Mouse (Mus musculus): Measurements from ENCODE around the gene Plxna4.

Gene Plxna4

DNA sequence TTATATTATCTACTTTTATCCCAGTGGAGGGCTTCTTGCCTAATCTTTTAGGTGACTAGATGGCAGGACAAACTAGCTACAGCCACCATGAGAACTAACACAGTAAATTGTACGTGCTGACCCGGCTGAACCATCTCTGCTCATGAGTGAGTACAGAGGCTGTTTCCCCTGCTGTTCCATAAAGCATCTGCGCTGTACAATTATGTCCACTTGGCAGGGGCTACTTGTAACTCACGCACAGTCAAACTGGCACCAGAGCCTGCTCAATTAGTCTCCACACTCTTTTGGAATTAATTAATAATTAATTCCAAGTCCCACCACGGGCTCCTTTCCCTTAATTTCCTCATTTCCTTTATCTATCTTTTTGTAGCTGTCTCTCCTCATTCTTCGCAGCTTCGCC, 335.8 kb downstream of the Plxna4 start:
- in situ Hi-C loops (cut with MboI, MseI), result no loop called here

- in situ Hi-C loops (cut with MboI, MseI), result no loop called here
These were observed 336.3 kb downstream of the Plxna4 start for GRCm38 (mm10) chr6:32251674-32252073.

DNA sequence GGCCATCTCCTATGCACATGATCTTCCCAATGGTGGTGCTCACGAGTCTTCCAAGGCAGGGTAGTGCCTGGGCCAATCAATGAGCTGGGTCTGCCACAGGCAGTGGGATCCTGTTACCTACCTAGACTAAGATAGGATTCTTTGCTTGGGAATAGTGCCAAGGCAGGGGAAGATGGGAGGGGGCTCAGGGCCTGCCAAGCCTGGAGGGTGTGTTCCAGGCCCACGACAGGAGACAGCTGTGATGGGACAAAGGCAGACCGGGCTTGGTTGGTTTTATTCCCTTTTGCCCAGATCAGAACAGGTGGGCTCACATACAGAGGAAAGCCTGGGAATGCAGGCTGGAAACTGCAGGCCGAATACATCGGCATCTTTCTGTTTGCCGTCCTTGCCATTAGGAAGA, 342.0 kb downstream of the Plxna4 start:
- in situ Hi-C loops (cut with MboI, MseI), result no loop called here

DNA sequence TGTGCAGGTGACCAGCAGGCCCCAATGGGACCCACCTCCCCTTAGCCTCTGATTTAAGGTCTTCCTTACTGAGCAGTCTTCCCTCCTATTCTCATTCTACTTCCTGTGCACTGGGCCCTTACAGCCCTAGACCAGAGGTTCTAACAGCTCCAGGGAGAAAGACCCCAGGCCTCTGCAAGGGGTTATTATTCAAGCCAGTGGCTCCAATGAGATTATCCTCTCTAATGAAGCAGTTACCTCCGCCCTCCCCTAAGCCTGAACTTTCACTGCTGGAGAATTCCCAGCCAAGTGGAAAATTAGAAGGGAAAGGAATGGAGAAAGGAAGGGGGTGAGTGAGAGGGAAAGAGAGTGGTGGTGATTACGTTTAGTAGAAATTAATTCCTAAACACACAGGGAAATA, 345.0 kb downstream of the Plxna4 start:
- in situ Hi-C loops (cut with MboI, MseI), result no loop called here

DNA sequence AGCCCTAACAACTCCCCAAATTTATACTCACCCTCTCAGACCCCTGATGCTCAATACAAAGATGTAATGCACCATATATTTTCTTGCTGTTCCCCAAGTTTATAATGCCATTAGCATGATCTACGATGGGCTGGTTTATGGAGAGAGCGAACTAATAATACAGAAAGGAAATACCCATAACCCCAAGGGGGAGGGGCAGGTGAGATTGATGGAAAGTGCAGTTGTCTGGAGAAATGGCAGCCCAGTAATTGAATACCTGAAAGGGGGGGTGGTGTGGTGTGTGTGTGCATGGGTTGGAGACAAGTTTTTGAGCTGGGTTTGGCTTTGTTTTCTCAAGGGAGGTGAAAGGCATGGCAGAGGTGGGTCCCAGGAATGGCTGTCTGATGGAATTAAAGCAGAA, 356.6 kb downstream of the Plxna4 start:
- in situ Hi-C loops (cut with MboI, MseI), result no loop called here

GRCm38 (mm10) chr6:32226636-32227035, 361.4 kb downstream of the Plxna4 start:
- in situ Hi-C loops (cut with MboI, MseI), result no loop called here

DNA sequence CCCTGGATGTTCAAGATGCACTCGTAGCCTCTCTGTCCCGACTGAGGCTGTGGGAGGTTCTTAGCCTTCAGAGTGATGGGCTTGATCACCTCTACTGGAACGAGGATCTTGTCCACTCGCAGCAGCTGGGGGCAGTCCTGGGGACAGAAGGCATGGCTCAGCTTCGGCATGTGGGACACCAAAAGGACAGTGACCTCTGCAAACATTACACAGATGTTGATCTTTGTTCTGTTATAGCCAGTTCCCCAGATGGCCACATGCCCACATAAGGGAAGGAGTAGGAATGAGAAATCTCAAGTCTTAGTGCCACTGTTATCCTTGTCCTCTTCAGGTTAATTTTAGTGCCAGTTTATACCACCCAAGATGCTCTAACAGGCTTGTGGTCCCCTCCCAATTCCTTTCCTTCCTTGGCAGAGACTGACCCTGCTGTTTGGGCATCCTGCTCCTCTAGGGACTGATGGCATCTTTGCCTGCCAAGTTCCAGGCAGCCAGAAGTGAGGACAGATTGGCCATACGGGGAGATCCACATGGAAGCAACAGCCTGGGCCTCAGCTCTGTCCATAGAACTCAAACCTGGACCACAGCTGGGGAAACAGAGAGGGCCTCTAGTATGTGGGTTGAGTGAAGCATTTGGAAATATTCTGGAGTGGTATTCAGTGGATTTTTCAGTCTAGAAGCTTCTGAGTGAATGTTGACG, 363.8 kb downstream of the Plxna4 start:
- in situ Hi-C loops (cut with MboI, MseI), result no loop called here

DNA sequence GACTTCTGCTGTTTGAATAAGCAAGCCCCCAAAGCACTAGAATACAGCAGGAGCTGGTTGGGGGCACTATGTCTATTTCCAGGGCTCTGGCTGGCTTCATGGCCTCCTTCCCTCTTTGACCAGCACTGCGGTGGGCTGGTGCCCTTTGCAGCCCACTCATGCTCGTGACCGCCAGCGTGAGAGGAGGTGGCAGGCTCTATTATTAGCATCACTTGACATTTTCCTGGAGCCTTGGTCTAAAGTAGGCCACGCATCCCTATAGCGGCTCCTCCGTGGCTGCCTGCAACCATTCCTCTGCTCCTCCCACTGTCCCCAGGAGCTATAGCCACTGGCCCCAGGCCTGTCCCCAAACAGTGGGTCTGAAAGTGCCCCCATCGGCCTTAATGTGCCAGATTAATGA, 367.2 kb downstream of the Plxna4 start:
- in situ Hi-C loops (cut with MboI, MseI), result no loop called here

DNA sequence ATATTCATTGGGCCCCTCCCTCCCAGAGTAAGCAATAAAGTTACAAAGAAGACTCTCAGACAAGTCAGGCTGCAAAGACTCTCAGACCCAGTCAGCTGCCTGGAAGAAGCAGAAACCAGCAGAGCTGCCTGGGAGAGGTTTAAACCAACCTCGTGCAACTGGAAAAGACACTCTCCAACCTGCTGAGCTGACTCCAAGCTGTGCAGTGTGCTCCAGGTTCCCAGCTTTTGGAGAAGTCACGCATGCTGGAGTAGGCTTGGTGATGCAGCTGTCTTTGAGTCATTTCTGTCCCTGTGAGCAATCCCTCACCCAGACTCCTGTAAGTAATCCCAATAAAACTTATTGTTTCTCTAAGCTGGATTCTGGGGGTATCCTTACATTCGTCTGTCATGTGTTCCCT, 369.4 kb downstream of the Plxna4 start:
- in situ Hi-C loops (cut with MboI, MseI), result no loop called here

GRCm38 (mm10) chr6:32212439-32212838, 375.6 kb downstream of the Plxna4 start:
- in situ Hi-C loops (cut with MboI, MseI), result no loop called here

DNA sequence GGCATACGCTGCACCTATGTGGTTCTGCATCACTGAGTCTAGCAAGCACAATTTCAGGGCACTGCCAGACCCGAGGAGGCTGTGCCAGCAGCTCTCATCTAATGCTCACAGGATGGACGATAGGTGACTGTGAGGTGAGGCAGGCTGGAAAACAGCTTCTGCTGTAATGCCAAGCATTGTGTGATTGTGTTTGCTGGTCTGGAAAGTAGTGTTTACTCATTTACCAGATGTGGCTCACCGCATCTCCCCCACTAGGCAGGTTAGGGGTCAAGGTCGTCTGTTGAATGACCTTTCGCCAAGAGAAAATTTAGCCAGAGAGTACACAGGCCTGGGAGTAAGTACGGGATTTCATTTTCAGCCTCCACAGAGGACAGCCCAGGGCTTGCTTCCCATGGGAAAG, 377.9 kb downstream of the Plxna4 start:
- in situ Hi-C loops (cut with MboI, MseI), result no loop called here

DNA sequence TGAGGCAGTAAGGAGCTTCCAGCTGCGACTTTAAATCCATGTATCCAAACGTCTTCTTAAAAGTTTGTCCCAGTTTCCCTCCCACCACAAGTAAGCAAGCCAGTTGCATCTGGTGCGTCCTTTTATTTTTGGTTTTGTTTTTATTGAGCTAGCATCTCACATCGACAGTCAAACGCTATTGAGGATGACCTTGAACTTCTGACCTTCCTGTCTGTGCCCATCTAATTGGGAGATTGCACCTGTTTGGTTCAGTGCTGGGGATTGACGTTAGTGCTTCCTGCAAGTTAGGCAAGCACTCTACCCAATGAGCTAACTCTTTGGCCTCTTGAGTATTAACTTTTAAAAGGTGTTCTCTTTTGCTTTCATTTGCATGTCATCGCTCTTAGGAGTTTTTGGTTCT, 379.0 kb downstream of the Plxna4 start:
- in situ Hi-C loops (cut with MboI, MseI), result no loop called here

GRCm38 (mm10) chr6:32204253-32204652, 383.7 kb downstream of the Plxna4 start:
- in situ Hi-C loops (cut with MboI, MseI), result no loop called here

DNA sequence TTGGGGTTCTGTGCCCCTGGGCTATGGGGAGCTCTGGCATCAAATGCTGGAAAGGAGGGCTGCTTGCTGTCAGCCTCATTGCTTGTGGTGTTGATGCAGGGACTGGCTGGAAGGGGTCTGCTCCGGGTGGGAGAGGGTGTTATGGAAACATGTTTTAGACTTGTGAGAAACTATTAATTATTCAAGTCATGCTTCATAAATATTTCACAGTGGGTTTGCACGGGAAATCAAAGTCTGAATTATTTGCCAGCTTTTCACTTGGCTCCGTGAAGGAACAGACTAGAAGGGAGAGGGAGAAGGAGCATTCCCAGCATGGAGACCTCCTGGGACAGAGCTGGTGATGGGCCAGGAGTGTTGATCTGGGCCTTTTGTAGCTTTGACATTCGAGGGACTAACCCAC, 384.6 kb downstream of the Plxna4 start:
- in situ Hi-C loops (cut with MboI, MseI), result no loop called here

- in situ Hi-C loops (cut with MboI, MseI), result no loop called here
These were observed 385.3 kb downstream of the Plxna4 start for GRCm38 (mm10) chr6:32202664-32203192.

GRCm38 (mm10) chr6:32201506-32201905, 386.5 kb downstream of the Plxna4 start:
- in situ Hi-C loops (cut with MboI, MseI), result no loop called here

DNA sequence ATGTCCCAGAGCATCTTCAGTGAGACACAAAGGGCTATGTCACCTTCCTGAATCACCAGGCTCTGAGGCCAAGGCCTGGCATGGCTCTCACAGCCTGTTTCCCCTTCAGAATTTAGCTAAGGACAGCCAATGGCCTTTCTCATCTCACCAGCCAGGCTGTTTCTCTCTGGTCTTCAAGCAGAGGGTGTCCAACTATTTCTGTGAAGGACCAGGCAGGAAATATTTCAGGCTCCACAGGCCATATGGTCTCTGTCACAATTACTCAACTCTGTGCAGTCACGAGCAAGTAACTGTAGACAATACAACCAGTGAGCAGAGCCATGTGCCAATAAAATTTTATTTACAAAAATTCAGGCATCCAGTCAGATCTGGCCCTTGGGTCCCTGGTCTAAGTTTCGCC, 388.4 kb downstream of the Plxna4 start:
- in situ Hi-C loops (cut with MboI, MseI), result no loop called here

DNA sequence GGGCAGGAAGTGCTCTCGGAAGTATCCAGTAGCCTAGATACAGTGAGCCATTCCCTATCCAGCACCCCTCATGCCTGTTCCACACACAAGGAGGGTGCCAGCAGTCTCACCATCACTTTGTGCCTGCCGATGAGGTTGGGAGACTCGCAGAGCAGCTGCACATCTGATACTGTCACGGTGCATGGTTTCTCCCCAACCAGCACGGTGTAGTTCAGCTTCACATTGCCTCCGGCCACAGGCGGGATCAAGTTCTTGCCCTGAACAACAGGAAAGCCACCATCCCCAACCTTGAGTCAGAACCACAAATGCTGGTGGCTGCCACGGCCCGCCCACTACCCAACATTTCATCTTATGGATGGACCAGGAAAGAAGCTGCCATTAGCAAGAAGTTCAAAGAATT, 391.1 kb downstream of the Plxna4 start:
- in situ Hi-C loops (cut with MboI, MseI), result no loop called here

DNA sequence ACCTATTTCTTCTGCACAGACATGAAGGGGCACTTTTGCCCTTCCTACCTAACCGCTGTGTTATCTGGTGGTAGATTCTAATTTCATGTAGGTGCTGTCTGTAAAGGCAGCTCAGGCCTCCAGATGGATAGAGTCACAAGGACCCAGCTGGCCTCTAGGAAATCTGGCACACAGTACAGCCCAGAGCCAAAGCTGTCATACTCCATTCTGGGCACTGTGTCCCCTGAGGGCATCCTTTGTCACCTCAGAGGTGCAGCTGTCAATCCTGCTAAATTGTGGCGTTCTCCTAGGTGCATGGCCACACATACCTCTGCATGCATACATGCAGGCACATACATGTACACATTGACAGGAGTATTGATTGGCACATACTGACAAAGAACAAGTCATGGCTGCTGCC, 394.9 kb downstream of the Plxna4 start:
- in situ Hi-C loops (cut with MboI, MseI), result no loop called here

- in situ Hi-C loops (cut with MboI, MseI), result no loop called here
These were observed 403.5 kb downstream of the Plxna4 start for GRCm38 (mm10) chr6:32184402-32184985.

GRCm38 (mm10) chr6:32183651-32184185, 404.3 kb downstream of the Plxna4 start:
- in situ Hi-C loops (cut with MboI, MseI), result no loop called here

- in situ Hi-C loops (cut with MboI, MseI), result no loop called here
These were observed 408.0 kb downstream of the Plxna4 start for GRCm38 (mm10) chr6:32180012-32180358.

DNA sequence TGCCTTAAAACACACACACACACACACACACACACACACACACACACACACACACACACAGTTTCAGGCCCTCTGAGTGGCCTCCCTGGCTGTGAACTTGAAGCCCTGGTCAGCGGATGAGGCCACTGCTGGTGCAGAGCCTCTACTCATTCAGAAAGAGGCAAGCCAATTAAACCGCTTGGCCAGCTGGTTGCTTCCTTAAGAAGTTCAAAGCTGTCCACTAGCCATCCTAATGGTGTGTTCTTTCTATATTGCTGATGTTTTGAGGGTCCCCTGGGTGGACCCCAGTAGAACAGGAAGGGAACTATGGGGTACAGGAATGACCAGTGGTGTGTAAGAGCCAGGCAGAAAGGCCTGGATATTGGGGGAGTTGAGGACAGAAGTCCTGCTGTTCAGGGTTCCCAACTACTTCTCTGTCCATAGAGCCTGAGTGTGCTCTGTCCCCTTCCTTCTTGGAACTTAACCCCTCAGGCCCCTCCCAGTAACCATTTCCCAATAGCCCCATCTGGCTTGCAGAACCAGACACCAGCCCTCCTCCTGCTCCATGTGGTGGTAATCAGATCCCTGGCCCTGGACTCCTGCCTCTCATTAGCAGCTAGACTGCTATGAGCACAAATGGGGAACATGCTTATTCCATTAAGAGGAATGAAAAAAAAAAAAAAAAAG, 408.5 kb downstream of the Plxna4 start:
- in situ Hi-C loops (cut with MboI, MseI), result no loop called here

Data from T-helper 2 cell (primary cell).